In the genomic region with DNA sequence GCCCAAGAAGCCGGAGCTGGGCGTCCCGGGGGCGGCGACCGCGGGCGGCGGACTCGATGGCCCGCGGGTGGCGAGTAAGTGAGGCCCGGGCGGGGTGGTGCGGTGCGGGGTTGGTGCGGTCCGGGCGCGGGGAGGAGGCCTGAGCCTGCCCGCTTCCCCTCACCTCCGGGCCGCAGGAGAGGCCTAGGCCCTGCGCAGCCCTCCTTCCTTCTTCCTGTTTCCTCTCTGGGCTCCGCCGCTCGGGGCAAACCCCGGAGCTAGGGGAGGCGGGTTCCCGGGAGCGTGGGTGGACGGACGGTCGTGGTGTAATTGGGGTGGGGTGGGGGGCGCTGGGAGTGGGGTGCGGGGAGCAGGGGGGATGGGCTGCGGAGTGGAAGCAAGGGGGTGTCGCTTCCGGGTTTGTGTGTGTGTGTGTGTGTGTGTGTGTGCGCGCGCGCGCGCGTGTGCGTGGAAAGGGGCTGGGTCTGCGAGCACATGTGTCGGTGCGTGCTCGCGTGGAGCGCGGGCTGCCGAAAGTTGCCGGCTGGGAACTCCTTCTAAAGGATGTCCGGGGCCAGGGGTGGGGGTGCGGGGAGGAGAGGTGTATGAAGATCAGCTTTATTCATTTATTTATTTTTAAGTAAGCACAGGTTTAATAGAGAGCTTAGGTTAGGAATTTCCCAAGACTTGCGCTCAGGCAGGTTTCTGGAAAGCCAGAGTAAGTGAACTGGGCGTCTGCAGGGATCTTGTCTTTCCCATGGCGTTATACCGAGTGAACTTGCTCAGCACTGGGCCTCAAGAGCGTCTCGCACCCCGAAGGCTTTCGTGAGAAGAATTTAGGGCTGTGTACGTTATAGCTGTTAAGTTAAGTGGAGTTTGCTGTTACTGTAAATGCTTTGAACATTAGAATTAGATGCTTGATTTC, we compare ENCODE assay signal across 8 mouse cellular contexts. TPM values are rescaled to one million over a fixed set of nuclear protein-coding genes. Genes with fewer than 3 reads are reported as not detected.
DNase-seq lines count a peak whose midpoint lies in the region; ATAC-seq and TF ChIP-seq lines count a peak whose summit lies in the region.

No protein-coding gene starts in this region.

- peak overlapping the region; percentile 94 for H3K27ac ChIP-seq in ES-E14 (ENCODE audit: insufficient read depth, low read depth, low read length, poor library complexity, severe bottlenecking)
- H3K27ac ChIP-seq in lung, embryonic 15.5 days: peak overlapping the region; percentile 99
- peak overlapping the region; percentile 91; the same call in 1 of the 2 replicates for H3K27ac ChIP-seq in olfactory bulb, adult 2 months (ENCODE audit: insufficient read depth, low read depth, low read length)

- WGBS in lung, embryonic 15.5 days: under 1% methylated on average over 65 of the region's 68 CpGs
- WGBS in olfactory bulb, adult 2 months: under 1% methylated on average over 65 of the region's 68 CpGs

- H3K27me3 ChIP-seq in lung, embryonic 15.5 days: no peaks in the 10 kb centered on the region

- no peak for TF ChIP-seq CTCF in olfactory bulb, adult 2 months (IDR thresholded peaks at IDR 0.05; ENCODE audit: insufficient read depth, low read depth, low read length)

- H3K9ac ChIP-seq in ES-E14 (ENCODE audit: insufficient read depth, low read depth, low read length, poor library complexity, severe bottlenecking): peak overlapping the region; percentile 95
- peak overlapping the region; percentile 96 for H3K9ac ChIP-seq in lung, embryonic 15.5 days

- peaks cover 2% of the 10 kb centered on the region; the same call in 1 of the 2 replicates for H3K36me3 ChIP-seq in ES-E14 (ENCODE audit: control insufficient read depth, insufficient read depth, low read length, poor library complexity, severe bottlenecking)
- H3K36me3 ChIP-seq in lung, embryonic 15.5 days: no peaks in the 10 kb centered on the region

- peak; percentile 61 for ATAC-seq in lung, embryonic 15.5 days (ENCODE audit: borderline replicate concordance, extremely low read depth, low FRiP score, low TSS enrichment)

- peaks cover 0 to 9% of the 10 kb centered on the region in 2 experiments; a peak in 2 of 4 replicates for H3K4me1 ChIP-seq in ES-E14 (ENCODE audit: control insufficient read depth in 2 of 2, insufficient read depth in 2 of 2, low read length in 2 of 2, poor library complexity in 1 of 2)
- H3K4me1 ChIP-seq in lung, embryonic 15.5 days: peaks cover 42% of the 10 kb centered on the region
- peaks cover 9% of the 10 kb centered on the region for H3K4me1 ChIP-seq in olfactory bulb, adult 2 months (ENCODE audit: control insufficient read depth, insufficient read depth, low read length)

- no peak for TF ChIP-seq POLR2A in olfactory bulb, adult 2 months (IDR thresholded peaks at IDR 0.05; ENCODE audit: insufficient read depth, low read depth, low read length)

- H3K9me3 ChIP-seq in ES-E14 (ENCODE audit: control insufficient read depth, insufficient read depth, low read depth, low read length): no peaks in the 10 kb centered on the region
- H3K9me3 ChIP-seq in lung, embryonic 15.5 days: no peaks in the 10 kb centered on the region

- H3K4me3 ChIP-seq in ES-E14 (ENCODE audit: insufficient read depth in 1 of 2, low read depth in 1 of 2, low read length in 2 of 2, poor library complexity in 1 of 2, severe bottlenecking in 1 of 2): peak overlapping the region; percentile 90
- H3K4me3 ChIP-seq in lung, embryonic 15.5 days: peak overlapping the region; percentile 98
- peak overlapping the region; percentile 90 for H3K4me3 ChIP-seq in olfactory bulb, adult 2 months (ENCODE audit: insufficient read depth, low read depth, low read length)

- peak overlapping the region; percentile 60 for H3K4me2 ChIP-seq in lung, embryonic 15.5 days

- DNase-seq in ES-E14 (ENCODE audit: low read depth, low spot score): no peak
- peak; percentile 73 to 76 for DNase-seq in cerebellum, adult 18-20 months
- DNase-seq in forelimb bud, embryonic 11.5 days (ENCODE audit: low read depth, low spot score): peak; percentile 27
- peak; percentile 71 for DNase-seq in heart, postnatal 4 days
- peak; percentile 81 for DNase-seq in layer of hippocampus, adult 9-11 months
- peak; percentile 76 to 81 for DNase-seq in thymus, postnatal 10 days (ENCODE audit: low spot score in 2 of 2)

- in situ Hi-C loops in ES-E14 (cut with MboI; ENCODE audit: low sequenced_read_pairs in 2 of 2, unreplicated experiment in 2 of 2): no loop called here

TF ChIP-seq in ES-E14, 5 proteins besides CTCF, POLR2A, EP300 and RAD21:
- TF ChIP-seq HCFC1 (IDR thresholded peaks at IDR 0.05; ENCODE audit: borderline replicate concordance, insufficient read depth, low read length): no peak
- no peak for TF ChIP-seq ZC3H11A (IDR thresholded peaks at IDR 0.05; ENCODE audit: borderline replicate concordance, low read depth, low read length)
- no peak for TF ChIP-seq ZNF384 (IDR thresholded peaks at IDR 0.05; ENCODE audit: low read depth, low read length)
- no peak for TF ChIP-seq CHD2 (IDR thresholded peaks at IDR 0.05; ENCODE audit: low read depth, low read length)
- TF ChIP-seq MAFK (IDR thresholded peaks at IDR 0.05; ENCODE audit: insufficient read depth, low read depth, low read length): no peak

RNA-seq across cellular contexts. Expression of a gene that starts 1.2 kb away (rescaled TPM):
- total RNA-seq in ES-E14 (2012; rRNA removed): 57.3 and 61.8 TPM in 2 replicates
- 10 to 100 TPM; 57.2 to 58.4 TPM for total RNA-seq in heart, postnatal 4 days (2021)
- 61.1 and 70.0 TPM in 2 replicates for polyA plus RNA-seq in lung, embryonic 15.5 days (2015; fragmentation: Nextera tagmentation; extraction: Ambion mirVana)
- polyA plus RNA-seq in olfactory bulb, adult 2 months (2012; ENCODE audit: insufficient read depth, insufficient read length, low replicate concordance, missing spikeins): 409 TPM in 1 of 2 replicates, not detected in the other

RNA-seq across cellular contexts. Expression of a gene that starts 30.9 kb away (rescaled TPM):
- 0.16 and 0.27 TPM in 2 replicates for total RNA-seq in ES-E14 (2012; rRNA removed)
- total RNA-seq in heart, postnatal 4 days (2021): not detected
- polyA plus RNA-seq in lung, embryonic 15.5 days (2015; fragmentation: Nextera tagmentation; extraction: Ambion mirVana): 0.08 and 0.21 TPM in 2 replicates
- polyA plus RNA-seq in olfactory bulb, adult 2 months (2012; ENCODE audit: insufficient read depth, insufficient read length, low replicate concordance, missing spikeins): not detected in 2 replicates
